Mouse (Mus musculus): Measurements from ENCODE around the gene Wipf2. TPM values are rescaled to one million over a fixed set of nuclear protein-coding genes. Genes with fewer than 3 reads are reported as not detected.

Gene Wipf2
- total RNA-seq, 2 experiments from 2014 or later: 6.1 to 6.6 TPM

GRCm38 (mm10) chr11:98863751-98864429 lies 452 bp downstream of the Wipf2 start:
- TF ChIP-seq CTCF (IDR thresholded peaks at IDR 0.05): no peak
- Histone ChIP-seq H3K27ac (peak overlapping the region; percentile 89), H3K4me3 (peak overlapping the region; percentile 86)
- intact Hi-C loops (cut with DNase I): loop anchor here (5.0 kb wide), 1 partner anchor 103 kb away; no protein-coding TSS in a partner anchor
- DNase-seq: no peak

GRCm38 (mm10) chr11:98867293-98867692 lies 3.9 kb downstream of the Wipf2 start:
- intact Hi-C loops (cut with DNase I): no loop called here
- TF ChIP-seq CTCF (IDR thresholded peaks at IDR 0.05): no peak
- Histone ChIP-seq H3K4me3 (no peak overlapping the region), H3K27ac (no peak overlapping the region)
- DNase-seq: no peak

- H3K4me3 ChIP-seq: no peak overlapping the region
- intact Hi-C loops (cut with DNase I): no loop called here
- peak; percentile 49 for DNase-seq
- peak overlapping the region; percentile 84 for H3K27ac ChIP-seq
- TF ChIP-seq CTCF (IDR thresholded peaks at IDR 0.05): no peak
Observed at GRCm38 (mm10) chr11:98869906-98870305, 6.5 kb downstream of the Wipf2 start.

GRCm38 (mm10) chr11:98870791-98871190 lies 7.4 kb downstream of the Wipf2 start:
- no peak for TF ChIP-seq CTCF (IDR thresholded peaks at IDR 0.05)
- H3K27ac ChIP-seq: peak overlapping the region; percentile 84
- DNase-seq: no peak
- H3K4me3 ChIP-seq: no peak overlapping the region
- intact Hi-C loops (cut with DNase I): no loop called here

- no peak for TF ChIP-seq CTCF (IDR thresholded peaks at IDR 0.05)
- H3K27ac ChIP-seq: peak overlapping the region; percentile 84
- intact Hi-C loops (cut with DNase I): no loop called here
- H3K4me3 ChIP-seq: peak overlapping the region; percentile 57; the same call in 1 of the 2 replicates
- no peak for DNase-seq
Observed at GRCm38 (mm10) chr11:98871416-98871815, 8.0 kb downstream of the Wipf2 start.

- H3K27ac ChIP-seq: peak overlapping the region; percentile 84
- intact Hi-C loops (cut with DNase I): no loop called here
- DNase-seq: peak; percentile 71
- TF ChIP-seq CTCF (IDR thresholded peaks at IDR 0.05): no peak
- peak overlapping the region; percentile 57 for H3K4me3 ChIP-seq
Observed at GRCm38 (mm10) chr11:98872040-98872439, 8.6 kb downstream of the Wipf2 start.

GRCm38 (mm10) chr11:98873900-98874299 lies 10.5 kb downstream of the Wipf2 start:
- peak; percentile 32 for DNase-seq
- no peak for TF ChIP-seq CTCF (IDR thresholded peaks at IDR 0.05)
- no peak overlapping the region for H3K4me3 ChIP-seq
- H3K27ac ChIP-seq: peak overlapping the region; percentile 84; the same call in 1 of the 2 replicates
- intact Hi-C loops (cut with DNase I): no loop called here

- Histone ChIP-seq H3K4me3 (no peak overlapping the region), H3K27ac (no peak overlapping the region)
- TF ChIP-seq CTCF (IDR thresholded peaks at IDR 0.05): no peak
- DNase-seq: no peak
- intact Hi-C loops (cut with DNase I): no loop called here
Observed at GRCm38 (mm10) chr11:98877001-98877400, 13.6 kb downstream of the Wipf2 start.

- Histone ChIP-seq H3K27ac (no peak overlapping the region), H3K4me3 (no peak overlapping the region)
- TF ChIP-seq CTCF (IDR thresholded peaks at IDR 0.05): no peak
- intact Hi-C loops (cut with DNase I): no loop called here
- no peak for DNase-seq
Observed at GRCm38 (mm10) chr11:98887703-98888102, 24.3 kb downstream of the Wipf2 start.

GRCm38 (mm10) chr11:98889077-98889476 lies 25.6 kb downstream of the Wipf2 start:
- H3K4me3 ChIP-seq: no peak overlapping the region
- intact Hi-C loops (cut with DNase I): no loop called here
- DNase-seq: no peak
- H3K27ac ChIP-seq: no peak overlapping the region
- TF ChIP-seq CTCF (IDR thresholded peaks at IDR 0.05): no peak

GRCm38 (mm10) chr11:98889977-98890376 lies 26.5 kb downstream of the Wipf2 start:
- Histone ChIP-seq H3K27ac (no peak overlapping the region), H3K4me3 (no peak overlapping the region)
- DNase-seq: no peak
- no peak for TF ChIP-seq CTCF (IDR thresholded peaks at IDR 0.05)
- intact Hi-C loops (cut with DNase I): no loop called here

GRCm38 (mm10) chr11:98892426-98892825 lies 29.0 kb downstream of the Wipf2 start:
- no peak for DNase-seq
- Histone ChIP-seq H3K27ac (no peak overlapping the region), H3K4me3 (no peak overlapping the region)
- TF ChIP-seq CTCF (IDR thresholded peaks at IDR 0.05): no peak
- intact Hi-C loops (cut with DNase I): no loop called here

GRCm38 (mm10) chr11:98900529-98901125 lies 37.2 kb downstream of the Wipf2 start:
- no peak for TF ChIP-seq CTCF (IDR thresholded peaks at IDR 0.05)
- H3K27ac ChIP-seq: no peak overlapping the region; the same call in 1 of the 2 replicates
- H3K4me3 ChIP-seq: peak overlapping the region; percentile 16
- DNase-seq: no peak
- intact Hi-C loops (cut with DNase I): no loop called here

All from gastrocnemius, adult 2 months (tissue).